Mouse (Mus musculus): ENCODE measurements around the gene Plxnc1. TPM values are rescaled to one million over a fixed set of nuclear protein-coding genes. Genes with fewer than 3 reads are reported as not detected.

The Plxnc1 gene
- polyA plus RNA-seq, 2 experiments = 2.0 to 2.1 TPM

DNA sequence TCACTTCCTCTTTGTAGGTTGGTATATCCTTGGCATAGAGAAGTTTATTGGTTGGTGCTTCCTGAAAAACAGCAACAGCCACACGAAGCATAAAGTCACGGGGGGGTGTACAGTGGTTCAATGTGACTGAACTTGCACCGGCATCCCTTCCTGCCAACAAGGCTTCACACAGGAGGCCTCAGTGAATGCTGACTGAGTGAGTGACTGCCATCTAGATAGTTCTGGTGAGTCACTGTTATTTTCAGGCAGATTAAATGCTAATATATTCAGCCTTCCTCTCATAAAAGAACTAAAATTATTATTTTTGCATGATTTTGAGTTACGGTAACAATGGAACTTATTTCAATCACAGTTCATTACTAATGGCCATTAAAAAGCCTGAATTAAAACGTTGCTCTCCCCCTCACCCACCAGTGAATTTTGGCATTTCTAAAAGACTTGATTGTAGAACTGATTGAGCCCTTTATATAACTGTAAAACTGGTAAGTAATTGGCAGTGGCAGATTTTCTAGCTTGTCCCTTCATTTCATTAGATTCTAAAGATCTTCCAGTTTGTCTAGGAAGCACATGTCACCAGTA is 149.9 kb downstream of the Plxnc1 start:
- TF ChIP-seq EP300 (IDR thresholded peaks at IDR 0.05; ENCODE audit: low read depth) = no peak
- TF ChIP-seq CTCF (IDR thresholded peaks at IDR 0.05; ENCODE audit: low read depth) = no peak

DNA sequence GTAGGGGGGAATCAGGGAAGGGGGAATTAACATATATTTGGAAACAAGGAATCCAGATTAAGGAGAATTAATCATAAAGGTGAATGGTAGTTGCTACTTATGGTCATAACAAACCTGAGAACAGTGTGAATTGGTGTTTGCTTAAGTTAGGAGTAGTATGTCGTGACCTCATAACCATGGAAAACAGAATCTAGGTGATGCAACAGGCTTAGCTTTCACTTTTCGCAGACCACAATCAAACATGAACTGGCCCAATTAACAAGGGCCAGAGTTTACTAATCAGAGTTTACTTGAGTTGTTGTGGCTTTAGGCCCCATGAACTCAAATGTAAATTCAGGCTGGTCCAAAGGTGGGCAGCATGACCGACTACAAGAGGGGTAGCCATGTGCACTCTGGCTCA is 150.7 kb downstream of the Plxnc1 start:
- H3K4me1 ChIP-seq (replicated peaks; ENCODE audit: control insufficient read depth in 2 of 2, insufficient read depth in 2 of 2, low read length in 1 of 2) = no peaks in the 10 kb centered on the region
- DNase-seq (ENCODE audit: low read depth in 3 of 3, low spot score in 3 of 3) (no peak), ATAC-seq (ENCODE audit: insufficient read depth) (no peak)
- H3K4me3 ChIP-seq (ENCODE audit: insufficient read depth in 1 of 2, low read depth in 2 of 2, low read length in 2 of 2) = no peak overlapping the region
- H3K9ac ChIP-seq (replicated peaks) = no peak overlapping the region
- no peaks in the 10 kb centered on the region; the same call in 1 of the 2 replicates for H3K36me3 ChIP-seq (replicated peaks; ENCODE audit: control insufficient read depth, insufficient read depth, low read depth)
- no peak overlapping the region for H3K4me2 ChIP-seq (ENCODE audit: low read depth)
- H3K27ac ChIP-seq = no peak overlapping the region
- no peaks in the 10 kb centered on the region for H3K27me3 ChIP-seq (ENCODE audit: control insufficient read depth, insufficient read depth, low read length)
- WGBS (ENCODE audit: insufficient replicate concordance) = 80% methylated on average over 3 of the region's 3 CpGs
- no peaks in the 10 kb centered on the region for H3K9me3 ChIP-seq (ENCODE audit: control insufficient read depth, low read length)
- no peak for TF ChIP-seq EP300 (IDR thresholded peaks at IDR 0.05; ENCODE audit: low read depth)

More for the DNA sequence above, 149.9 kb downstream of the Plxnc1 start:
- 75% methylated on average over 5 of the region's 5 CpGs for WGBS (ENCODE audit: insufficient replicate concordance)
- H3K9me3 ChIP-seq (ENCODE audit: control insufficient read depth, low read length) = no peaks in the 10 kb centered on the region
- no peak overlapping the region for H3K4me3 ChIP-seq (ENCODE audit: insufficient read depth in 1 of 2, low read depth in 2 of 2, low read length in 2 of 2)
- H3K4me2 ChIP-seq (ENCODE audit: low read depth) = no peak overlapping the region
- ATAC-seq (ENCODE audit: insufficient read depth) (no peak), DNase-seq (ENCODE audit: low read depth in 3 of 3, low spot score in 3 of 3) (no peak)
- no peaks in the 10 kb centered on the region; the same call in 1 of the 2 replicates for H3K36me3 ChIP-seq (replicated peaks; ENCODE audit: control insufficient read depth, insufficient read depth, low read depth)
- no peak overlapping the region for H3K27ac ChIP-seq
- H3K4me1 ChIP-seq (replicated peaks; ENCODE audit: control insufficient read depth in 2 of 2, insufficient read depth in 2 of 2, low read length in 1 of 2) = no peaks in the 10 kb centered on the region
- H3K9ac ChIP-seq (replicated peaks) = no peak overlapping the region
- H3K27me3 ChIP-seq (ENCODE audit: control insufficient read depth, insufficient read depth, low read length) = no peaks in the 10 kb centered on the region

DNA sequence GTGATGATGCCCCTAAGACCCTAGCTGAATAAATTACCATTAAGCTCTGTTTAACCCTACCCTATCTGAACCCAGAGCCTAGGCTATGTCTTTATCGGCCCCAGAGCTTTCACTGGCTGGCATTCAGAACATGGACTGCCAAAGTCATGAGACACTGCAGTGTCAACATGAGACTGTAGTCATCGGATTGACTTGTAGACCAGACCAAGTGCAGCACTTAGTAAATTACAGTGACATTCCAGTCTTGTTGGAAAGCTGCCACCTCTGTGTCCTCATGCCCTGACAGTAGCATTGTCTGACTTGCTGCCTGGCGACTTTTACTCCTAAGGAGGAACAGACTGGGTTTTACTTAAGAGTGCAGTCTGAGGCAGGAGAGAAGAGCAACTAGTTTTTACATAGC is 155.4 kb downstream of the Plxnc1 start:
- Histone ChIP-seq H3K9me3 (ENCODE audit: control insufficient read depth, low read length) (no peaks in the 10 kb centered on the region), H3K27ac (no peak overlapping the region), H3K4me2 (ENCODE audit: low read depth) (no peak overlapping the region), H3K27me3 (ENCODE audit: control insufficient read depth, insufficient read depth, low read length) (no peaks in the 10 kb centered on the region), H3K9ac (replicated peaks) (no peak overlapping the region), H3K4me1 (replicated peaks; ENCODE audit: control insufficient read depth in 2 of 2, insufficient read depth in 2 of 2, low read length in 1 of 2) (no peaks in the 10 kb centered on the region), H3K36me3 (replicated peaks; ENCODE audit: control insufficient read depth, insufficient read depth, low read depth) (no peaks in the 10 kb centered on the region; the same call in 1 of the 2 replicates), H3K4me3 (ENCODE audit: insufficient read depth in 1 of 2, low read depth in 2 of 2, low read length in 2 of 2) (no peak overlapping the region)
- 69% methylated on average over 3 of the region's 3 CpGs for WGBS (ENCODE audit: insufficient replicate concordance)
- TF ChIP-seq EP300 (IDR thresholded peaks at IDR 0.05; ENCODE audit: low read depth) = no peak
- DNase-seq (ENCODE audit: low read depth in 3 of 3, low spot score in 3 of 3) = no peak
- no peak for ATAC-seq (ENCODE audit: insufficient read depth)

DNA sequence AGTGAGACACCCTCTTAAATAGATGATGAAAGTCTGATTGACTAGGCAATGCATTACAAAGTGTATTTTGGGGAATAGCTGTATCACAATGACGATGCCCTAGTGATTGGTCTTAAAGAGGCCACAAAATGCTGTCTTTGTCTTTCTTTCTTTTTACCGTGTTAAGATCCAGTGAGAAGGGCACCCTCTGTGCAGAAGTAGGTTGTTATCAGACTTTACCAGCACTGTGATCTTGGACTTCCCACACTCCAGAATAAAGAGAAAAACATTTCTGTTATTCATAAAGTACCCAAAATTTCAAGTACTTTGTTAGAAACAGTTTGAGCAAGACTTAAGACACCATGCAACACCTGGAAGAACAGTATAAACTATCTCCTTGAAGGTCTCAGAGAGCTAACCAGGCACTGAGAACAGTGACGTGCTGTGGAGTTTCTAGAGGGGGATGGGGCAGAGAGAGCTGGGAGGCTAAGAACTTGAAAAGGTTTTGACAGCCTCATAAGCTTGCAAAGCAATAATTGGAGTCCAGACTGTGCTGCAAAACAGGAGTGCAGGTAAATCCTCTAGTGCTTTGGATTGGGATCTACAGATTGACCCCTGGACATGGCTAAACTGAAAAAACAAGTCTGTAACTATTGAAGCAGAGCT is 163.9 kb downstream of the Plxnc1 start:
- no peak overlapping the region for H3K9ac ChIP-seq (replicated peaks)
- no peaks in the 10 kb centered on the region for H3K36me3 ChIP-seq (replicated peaks; ENCODE audit: control insufficient read depth, insufficient read depth, low read depth)
- H3K9me3 ChIP-seq (ENCODE audit: control insufficient read depth, low read length) = no peaks in the 10 kb centered on the region
- H3K4me2 ChIP-seq (ENCODE audit: low read depth) = no peak overlapping the region
- DNase-seq (ENCODE audit: low read depth in 3 of 3, low spot score in 3 of 3) (no peak), ATAC-seq (ENCODE audit: insufficient read depth) (no peak)
- 40% methylated on average over 3 of the region's 3 CpGs for WGBS (ENCODE audit: insufficient replicate concordance)
- no peak overlapping the region for H3K27ac ChIP-seq
- H3K27me3 ChIP-seq (ENCODE audit: control insufficient read depth, insufficient read depth, low read length) = no peaks in the 10 kb centered on the region
- no peak overlapping the region for H3K4me3 ChIP-seq (ENCODE audit: insufficient read depth in 1 of 2, low read depth in 2 of 2, low read length in 2 of 2)
- no peaks in the 10 kb centered on the region; a peak in 1 of 4 replicates for H3K4me1 ChIP-seq (replicated peaks; ENCODE audit: control insufficient read depth in 2 of 2, insufficient read depth in 2 of 2, low read length in 1 of 2)
- TF ChIP-seq EP300 (IDR thresholded peaks at IDR 0.05; ENCODE audit: low read depth) (no peak), CTCF (IDR thresholded peaks at IDR 0.05; ENCODE audit: low read depth) (no peak)

DNA sequence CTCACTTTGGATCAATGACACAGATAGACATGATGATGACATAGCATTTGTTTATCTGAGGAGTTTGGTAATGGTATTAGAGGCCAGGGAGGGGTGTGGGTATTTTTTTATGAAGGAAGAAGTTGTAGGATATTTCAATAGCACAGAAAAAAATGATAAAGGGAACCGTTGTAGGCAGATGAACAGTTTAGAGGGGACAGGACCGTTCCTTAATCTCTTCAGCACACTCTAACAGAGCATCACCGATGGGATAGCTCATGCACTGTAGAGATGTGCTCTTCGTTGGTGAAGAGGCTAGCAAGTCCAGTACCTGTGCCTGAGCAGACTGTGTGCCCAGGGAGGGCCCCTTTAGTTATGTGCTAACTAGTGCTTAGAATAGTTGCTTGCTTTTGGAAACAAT is 165.3 kb downstream of the Plxnc1 start:
- no peak for DNase-seq (ENCODE audit: low read depth in 3 of 3, low spot score in 3 of 3)

More for the DNA sequence above, 165.3 kb downstream of the Plxnc1 start:
- Histone ChIP-seq H3K4me2 (ENCODE audit: low read depth) (no peak overlapping the region), H3K4me3 (ENCODE audit: insufficient read depth in 1 of 2, low read depth in 2 of 2, low read length in 2 of 2) (no peak overlapping the region), H3K9me3 (ENCODE audit: control insufficient read depth, low read length) (no peaks in the 10 kb centered on the region), H3K36me3 (replicated peaks; ENCODE audit: control insufficient read depth, insufficient read depth, low read depth) (no peaks in the 10 kb centered on the region), H3K9ac (replicated peaks) (no peak overlapping the region), H3K27ac (no peak overlapping the region), H3K27me3 (ENCODE audit: control insufficient read depth, insufficient read depth, low read length) (no peaks in the 10 kb centered on the region), H3K4me1 (replicated peaks; ENCODE audit: control insufficient read depth in 2 of 2, insufficient read depth in 2 of 2, low read length in 1 of 2) (no peaks in the 10 kb centered on the region; a peak in 2 of 4 replicates)
- no peak for ATAC-seq (ENCODE audit: insufficient read depth)
- 56% methylated on average over 4 of the region's 4 CpGs for WGBS (ENCODE audit: insufficient replicate concordance)
- TF ChIP-seq EP300 (IDR thresholded peaks at IDR 0.05; ENCODE audit: low read depth) (no peak), CTCF (IDR thresholded peaks at IDR 0.05; ENCODE audit: low read depth) (no peak)

Data from liver, embryonic 14.5 days (tissue).